Mouse (Mus musculus) macrophage (primary cell): Measurements from ENCODE around the gene Myocd. TPM values are rescaled to one million over a fixed set of nuclear protein-coding genes. Genes with fewer than 3 reads are reported as not detected.

ENCODE experiments used
- H3K27ac ChIP-seq: fragments of 350-480 bp; formaldehyde crosslinking; 2 replicates; pipeline ENCODE4 v1.9.0; 2021
- H3K36me3 ChIP-seq: fragments of 350-480 bp; formaldehyde crosslinking; 2 replicates; pipeline ENCODE4 v1.9.0; 2021; ENCODE audit errors: inconsistent target
- H3K4me3 ChIP-seq: fragments of 350-480 bp; formaldehyde crosslinking; 2 replicates; pipeline ENCODE4 v1.9.0; 2021; ENCODE audit errors: inconsistent target
- H3K79me2 ChIP-seq: fragments of 350-480 bp; formaldehyde crosslinking; 2 replicates; pipeline ENCODE4 v1.9.0; 2021; ENCODE audit errors: inconsistent target
- WGBS: methylation state at CpG from one replicate; pipeline ENCODE4 v1.1.7; 2026; ENCODE audit warnings: inconsistent platforms; ENCODE audit not compliant: missing documents; 5-methylcytosine and 5-hydroxymethylcytosine counted together
- polyA plus RNA-seq: library from polyadenylated mRNA; stranded (reverse); fragments of 250-400 nt; gene quantifications from 3 replicates; pipeline ENCODE4 v1.2.4, GENCODE M21; 2018; ENCODE audit warnings: inconsistent platforms
- total RNA-seq, 78 experiments: library from RNA; depleted of rRNA; stranded (reverse); fragments of 250-400 nt; gene quantifications; 1 replicate in 9 of 78; 2 replicates in 24 of 78; 3 replicates in 43 of 78; 4 replicates in 2 of 78; pipeline ENCODE4 v1.2.4; 2018; ENCODE audit warnings: inconsistent platforms in 56 of 78

Myocd gene
- not detected for total RNA-seq (2018; cell fraction: chromatin; rRNA removed)
- not detected for total RNA-seq (2018; cell fraction: cytosol; rRNA removed)
- total RNA-seq (2018; cell fraction: nucleus; rRNA removed) = not detected
- polyA plus RNA-seq = not detected in 3 replicates

- Histone ChIP-seq H3K36me3 (no peaks in the 10 kb centered on the region), H3K27ac (no peak within 1 kb of the TSS), H3K4me3 (no peak within 1 kb of the TSS), H3K79me2 (no peaks in the 10 kb centered on the region)
- WGBS = 4% methylated on average over 37 of the region's 37 CpGs
These were observed at the start of gene Myocd for GRCm38 (mm10) chr11:65269851-65270473. Gene Myocd, minus strand, starts transcription at chr11:65269989.

GRCm38 (mm10) chr11:65303824-65304223 is 34.0 kb upstream of the Myocd start:
- H3K4me3 ChIP-seq = no peak overlapping the region
- 70% methylated on average over 3 of the region's 3 CpGs for whole genome bisulfite sequencing
- no peak overlapping the region for H3K27ac ChIP-seq
- no peaks in the 10 kb centered on the region for H3K36me3 ChIP-seq
- no peaks in the 10 kb centered on the region for H3K79me2 ChIP-seq

GRCm38 (mm10) chr11:65294128-65294833 is 24.5 kb upstream of the Myocd start:
- WGBS = 92% methylated on average over 10 of the region's 10 CpGs
- no peak overlapping the region for H3K27ac ChIP-seq
- H3K36me3 ChIP-seq = no peaks in the 10 kb centered on the region
- no peak overlapping the region for H3K4me3 ChIP-seq
- no peaks in the 10 kb centered on the region for H3K79me2 ChIP-seq

GRCm38 (mm10) chr11:65292994-65293393 is 23.2 kb upstream of the Myocd start:
- Histone ChIP-seq H3K27ac (no peak overlapping the region), H3K4me3 (no peak overlapping the region), H3K79me2 (no peaks in the 10 kb centered on the region), H3K36me3 (no peaks in the 10 kb centered on the region)

DNA sequence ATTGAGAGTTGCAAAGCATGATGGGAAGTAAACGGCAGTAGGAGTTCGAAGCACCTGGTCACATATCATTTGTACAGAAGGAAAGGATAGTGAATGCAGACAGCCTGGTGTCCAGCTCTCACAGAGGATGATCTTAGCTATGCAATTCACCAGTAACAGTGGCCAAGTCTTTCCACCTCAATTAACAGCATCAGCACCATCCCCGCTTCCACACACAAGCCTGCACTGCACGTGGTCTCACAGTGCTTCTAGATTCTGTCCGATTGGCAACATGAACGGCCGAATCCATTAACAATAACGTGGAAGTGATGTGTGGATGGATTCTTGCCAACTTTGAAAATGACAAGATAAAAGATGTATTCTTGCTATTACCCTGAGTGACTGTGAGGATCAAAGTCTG is 17.9 kb upstream of the Myocd start:
- 94% methylated on average over 8 of the region's 8 CpGs for WGBS
- Histone ChIP-seq H3K27ac (no peak overlapping the region), H3K79me2 (no peaks in the 10 kb centered on the region), H3K4me3 (no peak overlapping the region), H3K36me3 (no peaks in the 10 kb centered on the region)

GRCm38 (mm10) chr11:65286211-65286610 is 16.4 kb upstream of the Myocd start:
- H3K4me3 ChIP-seq = no peak overlapping the region
- H3K79me2 ChIP-seq = no peaks in the 10 kb centered on the region
- 86% methylated on average over 2 of the region's 2 CpGs for WGBS
- H3K36me3 ChIP-seq = no peaks in the 10 kb centered on the region
- no peak overlapping the region for H3K27ac ChIP-seq

DNA sequence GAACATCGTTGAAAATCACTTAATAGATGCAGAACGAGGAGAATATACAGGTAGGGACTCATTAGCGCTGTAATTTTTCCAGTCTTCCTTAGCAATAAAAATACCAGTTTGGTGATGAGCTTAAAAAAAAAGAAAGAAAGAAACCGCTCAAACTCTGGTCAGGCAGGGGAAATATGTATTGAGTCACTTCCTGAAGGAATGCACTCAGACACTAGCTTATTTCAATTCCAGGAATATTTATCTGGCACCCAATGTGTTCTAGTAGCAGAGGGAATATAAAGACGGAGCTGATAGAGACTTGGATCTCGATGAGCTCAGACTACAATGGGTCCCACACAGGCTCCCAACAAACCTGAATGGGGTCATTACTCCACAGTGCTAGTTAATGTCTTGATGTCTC is 5.7 kb upstream of the Myocd start:
- Histone ChIP-seq H3K4me3 (no peak overlapping the region), H3K79me2 (no peaks in the 10 kb centered on the region), H3K36me3 (no peaks in the 10 kb centered on the region), H3K27ac (no peak overlapping the region)
- 88% methylated on average over 6 of the region's 6 CpGs for WGBS

DNA sequence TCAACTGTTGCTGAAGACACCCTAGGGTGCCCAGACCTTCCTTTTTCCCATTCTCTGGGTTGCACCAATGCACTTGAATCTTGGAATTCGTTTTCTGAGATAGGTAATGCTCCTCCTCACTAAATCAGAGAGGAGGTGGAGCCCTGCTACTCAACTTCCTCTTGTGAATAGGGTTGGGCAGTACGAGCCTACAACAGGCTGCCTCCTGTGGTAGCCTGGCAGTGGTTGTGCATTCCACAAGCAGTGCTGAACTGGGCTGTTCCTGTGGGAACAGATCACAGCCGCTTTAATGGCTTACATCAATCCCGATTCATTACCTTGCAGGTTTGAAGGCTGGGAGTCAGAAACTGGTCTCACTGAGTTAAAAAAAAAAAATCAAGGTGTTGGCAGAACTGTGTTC is 1.2 kb upstream of the Myocd start:
- H3K36me3 ChIP-seq = no peaks in the 10 kb centered on the region
- WGBS = 20% methylated on average over 4 of the region's 4 CpGs
- H3K27ac ChIP-seq = no peak overlapping the region
- no peaks in the 10 kb centered on the region for H3K79me2 ChIP-seq
- no peak overlapping the region for H3K4me3 ChIP-seq

- Histone ChIP-seq H3K27ac (no peak overlapping the region), H3K36me3 (no peaks in the 10 kb centered on the region), H3K79me2 (no peaks in the 10 kb centered on the region), H3K4me3 (no peak overlapping the region)
- WGBS = 53% methylated on average over 4 of the region's 4 CpGs
These were observed 1.5 kb downstream of the Myocd start for GRCm38 (mm10) chr11:65268310-65268709.

DNA sequence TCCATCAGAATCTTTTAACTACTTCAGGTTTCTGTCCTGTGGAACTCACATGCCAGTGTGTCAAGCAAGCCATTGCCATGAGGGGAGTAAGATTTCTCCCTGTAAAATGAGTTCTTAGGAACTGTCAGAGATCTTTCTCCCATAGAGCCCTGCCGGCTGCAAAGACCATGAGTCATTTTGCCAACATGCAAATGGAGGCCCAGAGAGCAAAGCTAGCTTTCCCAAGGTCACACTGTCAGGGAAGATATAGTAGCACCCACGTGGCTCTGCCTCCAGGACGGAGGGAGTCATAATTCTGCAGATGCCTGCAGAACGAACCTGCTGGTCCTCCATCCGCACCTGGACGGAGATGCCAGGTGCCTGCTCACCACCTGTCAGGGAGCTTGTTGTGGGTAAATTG is 6.3 kb downstream of the Myocd start:
- WGBS = 77% methylated on average over 6 of the region's 6 CpGs
- Histone ChIP-seq H3K79me2 (no peaks in the 10 kb centered on the region), H3K4me3 (no peak overlapping the region)

DNA sequence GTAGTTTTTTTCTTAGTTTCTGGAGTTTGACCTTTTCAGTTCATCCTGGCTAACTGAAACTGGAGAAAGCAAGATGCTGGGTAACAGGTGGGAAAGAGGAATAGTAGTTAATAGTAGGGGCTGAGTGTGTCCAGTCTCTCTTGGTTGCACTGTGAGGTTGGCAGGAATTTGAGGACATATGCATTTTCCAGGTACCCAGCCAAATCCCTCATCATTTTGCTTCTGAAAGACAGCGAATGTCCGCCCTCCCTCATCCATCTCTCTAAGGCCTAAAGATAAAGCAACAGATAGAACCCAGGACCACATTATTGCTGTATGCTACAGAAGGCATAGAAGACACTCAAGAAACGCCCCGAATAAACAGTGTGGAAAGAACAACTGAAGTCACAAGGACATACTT is 10.8 kb downstream of the Myocd start:
- Histone ChIP-seq H3K4me3 (no peak overlapping the region), H3K27ac (no peak overlapping the region), H3K79me2 (no peaks in the 10 kb centered on the region), H3K36me3 (no peaks in the 10 kb centered on the region)
- 87% methylated on average over 4 of the region's 4 CpGs for WGBS

More for the DNA sequence above, 6.3 kb downstream of the Myocd start:
- Histone ChIP-seq H3K27ac (no peak overlapping the region), H3K36me3 (no peaks in the 10 kb centered on the region)

GRCm38 (mm10) chr11:65256143-65256542 is 13.6 kb downstream of the Myocd start:
- H3K4me3 ChIP-seq = no peak overlapping the region
- H3K79me2 ChIP-seq = no peaks in the 10 kb centered on the region
- no peaks in the 10 kb centered on the region for H3K36me3 ChIP-seq
- WGBS = 84% methylated on average over 11 of the region's 11 CpGs
- no peak overlapping the region for H3K27ac ChIP-seq

- no peak overlapping the region for H3K27ac ChIP-seq
- H3K4me3 ChIP-seq = no peak overlapping the region
- no peaks in the 10 kb centered on the region for H3K79me2 ChIP-seq
- 90% methylated on average over 6 of the region's 6 CpGs for WGBS
- no peaks in the 10 kb centered on the region for H3K36me3 ChIP-seq
These were observed 14.2 kb downstream of the Myocd start for GRCm38 (mm10) chr11:65255564-65255963.

DNA sequence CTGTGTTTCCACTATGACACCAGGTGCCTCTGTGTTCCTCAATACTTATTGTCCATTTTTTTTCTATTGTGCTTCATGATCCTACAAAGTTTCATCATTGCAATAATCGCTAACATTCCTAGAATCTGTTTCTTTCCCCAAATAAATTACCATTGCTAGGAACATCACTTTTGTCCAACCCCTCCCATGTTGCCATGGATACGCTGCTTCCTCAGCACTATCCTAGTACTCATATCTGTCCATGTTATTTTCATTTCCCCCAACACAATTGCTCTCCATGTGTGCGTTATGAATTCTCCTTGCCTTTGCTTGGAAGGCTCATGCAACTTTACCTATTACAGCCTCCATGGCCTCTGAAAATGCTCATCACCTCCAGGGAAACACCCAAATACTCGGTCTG is 19.4 kb downstream of the Myocd start:
- Histone ChIP-seq H3K27ac (no peak overlapping the region), H3K36me3 (no peaks in the 10 kb centered on the region), H3K79me2 (no peaks in the 10 kb centered on the region), H3K4me3 (no peak overlapping the region)
- 95% methylated on average over 4 of the region's 4 CpGs for WGBS

DNA sequence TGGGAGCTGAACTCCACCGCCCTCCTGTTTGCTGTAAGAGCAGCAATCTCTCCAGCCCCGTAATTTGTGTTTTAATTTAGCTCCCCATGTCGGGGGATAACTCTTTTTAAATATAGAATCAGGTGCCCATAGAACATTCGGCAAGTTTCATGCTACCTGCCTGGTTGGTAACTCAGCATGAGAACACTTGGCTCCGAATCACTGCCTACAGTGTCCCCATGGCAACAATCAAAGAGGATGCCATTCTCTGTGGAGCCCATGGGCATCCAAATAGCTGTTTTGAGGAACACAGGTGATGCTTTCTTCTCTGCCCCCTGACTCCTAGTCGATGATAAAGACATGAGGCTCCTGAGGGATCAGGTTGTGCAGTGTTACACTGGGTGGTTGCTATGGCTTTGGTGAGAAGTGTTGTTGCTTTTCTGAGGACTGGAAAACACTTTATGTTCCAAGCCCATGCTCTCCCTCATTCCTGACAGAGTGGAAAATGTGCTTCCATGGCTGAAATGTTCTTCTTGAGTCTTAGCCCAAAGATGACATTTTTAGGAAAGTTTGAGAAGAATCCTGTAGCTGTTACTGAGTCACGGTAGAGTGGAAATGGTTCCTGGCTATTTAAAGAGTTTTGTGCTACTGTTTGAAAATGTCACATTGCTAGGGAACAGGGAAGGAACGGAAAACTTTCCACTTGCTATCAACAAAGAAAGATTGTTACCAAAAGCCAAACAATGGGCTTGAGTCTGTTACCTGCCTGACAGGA is 23.3 kb downstream of the Myocd start:
- H3K36me3 ChIP-seq = no peaks in the 10 kb centered on the region
- H3K4me3 ChIP-seq = no peak overlapping the region
- H3K27ac ChIP-seq = no peak overlapping the region
- 87% methylated on average over 8 of the region's 8 CpGs for WGBS
- no peaks in the 10 kb centered on the region for H3K79me2 ChIP-seq
